Mouse (Mus musculus): ENCODE measurements around the gene Per2. TPM values are rescaled to one million over a fixed set of nuclear protein-coding genes. Genes with fewer than 3 reads are reported as not detected.

Per2 gene
- polyA plus RNA-seq, 1 experiment, result 0.96 TPM

- no peak for TF ChIP-seq USF1 (IDR thresholded peaks at IDR 0.05; ENCODE audit: low read depth)
- no peak for TF ChIP-seq CTCF (IDR thresholded peaks at IDR 0.05; ENCODE audit: control insufficient read depth, insufficient read depth, insufficient read length)
- TF ChIP-seq MYOG (IDR thresholded peaks at IDR 0.05; ENCODE audit: control insufficient read depth, extremely low read depth, insufficient read length), result no peak
- TF ChIP-seq FOSL1 (IDR thresholded peaks at IDR 0.05; ENCODE audit: insufficient read depth, low read length, poor library complexity, severe bottlenecking), result no peak
- TF ChIP-seq MYOD1 (IDR thresholded peaks at IDR 0.05; ENCODE audit: control insufficient read depth, insufficient read length, low read depth), result no peak
- no peak for TF ChIP-seq CEBPB (IDR thresholded peaks at IDR 0.05; ENCODE audit: low read depth)
- no peak for TF ChIP-seq MAX (IDR thresholded peaks at IDR 0.05)
- Histone ChIP-seq H3K27me3 (ENCODE audit: control insufficient read depth, insufficient read depth, insufficient read length) (no peaks in the 10 kb centered on the region), H3K4me3 (ENCODE audit: insufficient read depth, poor library complexity, severe bottlenecking) (no peak overlapping the region), H3K36me3 (ENCODE audit: control insufficient read depth, insufficient read depth) (no peaks in the 10 kb centered on the region), H3ac (ENCODE audit: control insufficient read depth, insufficient read length, low read depth) (no peak overlapping the region), H3K79me2 (ENCODE audit: control insufficient read depth, insufficient read depth) (no peaks in the 10 kb centered on the region), H3K79me3 (ENCODE audit: low read depth) (no peaks in the 10 kb centered on the region)
Observed at GRCm38 (mm10) chr1:91465244-91465643, 6.1 kb upstream of the Per2 start.

DNA sequence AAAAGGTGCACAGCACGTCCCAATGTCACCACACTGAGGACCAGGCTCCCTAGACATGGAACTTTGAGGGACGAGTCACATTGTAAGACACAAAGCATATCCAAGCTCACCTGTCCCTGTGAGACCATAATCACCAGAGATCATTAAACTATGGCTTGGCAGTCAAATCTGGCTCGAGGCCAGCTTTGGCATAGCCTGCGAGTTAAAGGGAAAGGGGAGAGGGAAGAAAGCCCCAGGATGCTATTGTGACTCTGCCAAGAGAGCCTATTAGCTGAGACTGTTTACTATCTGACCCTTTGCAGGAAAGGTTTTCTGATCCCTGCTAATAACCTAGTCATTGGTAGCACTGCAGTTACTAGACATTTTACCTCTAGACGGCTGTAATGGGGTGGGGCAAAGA, 5.3 kb upstream of the Per2 start:
- no peaks in the 10 kb centered on the region for H3K79me2 ChIP-seq (ENCODE audit: control insufficient read depth, insufficient read depth)
- H3K27me3 ChIP-seq (ENCODE audit: control insufficient read depth, insufficient read depth, insufficient read length), result no peaks in the 10 kb centered on the region
- no peaks in the 10 kb centered on the region for H3K79me3 ChIP-seq (ENCODE audit: low read depth)
- TF ChIP-seq MYOG (IDR thresholded peaks at IDR 0.05; ENCODE audit: control insufficient read depth, extremely low read depth, insufficient read length) (no peak), MYOD1 (IDR thresholded peaks at IDR 0.05; ENCODE audit: control insufficient read depth, insufficient read length, low read depth) (no peak), CEBPB (IDR thresholded peaks at IDR 0.05; ENCODE audit: low read depth) (no peak), CTCF (IDR thresholded peaks at IDR 0.05; ENCODE audit: control insufficient read depth, insufficient read depth, insufficient read length) (no peak)
- H3K4me3 ChIP-seq (ENCODE audit: insufficient read depth, poor library complexity, severe bottlenecking), result no peak overlapping the region
- no peaks in the 10 kb centered on the region for H3K36me3 ChIP-seq (ENCODE audit: control insufficient read depth, insufficient read depth)
- no peak overlapping the region for H3ac ChIP-seq (ENCODE audit: control insufficient read depth, insufficient read length, low read depth)

DNA sequence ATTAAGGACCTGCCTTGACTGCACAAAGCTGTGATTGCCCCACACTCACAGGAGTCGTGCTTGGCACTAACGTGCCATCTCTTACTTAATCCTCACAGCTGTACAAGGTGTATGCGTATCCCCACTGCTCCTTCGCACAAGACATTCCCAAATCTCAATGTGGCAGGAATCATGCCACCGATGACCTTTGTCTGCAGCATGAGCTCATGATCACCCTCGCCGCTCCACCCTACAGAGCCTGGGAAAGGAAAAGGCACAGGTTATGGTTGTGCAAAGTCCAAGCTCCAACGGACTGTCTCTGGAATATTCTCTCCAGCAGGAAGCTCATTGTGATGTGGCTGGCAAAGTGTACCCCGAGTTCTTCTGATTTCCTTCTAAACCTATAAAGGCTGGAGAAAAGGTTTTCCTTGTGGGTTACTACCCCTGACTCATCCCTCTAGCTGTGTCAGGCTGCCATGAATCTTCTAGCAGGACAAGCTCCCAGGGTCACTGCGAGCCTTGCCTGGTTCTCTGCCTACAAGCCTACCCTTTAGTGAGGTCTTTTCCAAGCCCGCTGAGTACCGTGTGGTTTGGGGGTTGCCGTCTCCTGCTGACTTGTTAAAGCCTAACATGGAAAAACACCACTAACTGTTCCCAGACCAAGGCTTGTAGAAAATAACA, 4.3 kb upstream of the Per2 start:
- Histone ChIP-seq H3ac (ENCODE audit: control insufficient read depth, insufficient read length, low read depth) (no peak overlapping the region), H3K79me3 (ENCODE audit: low read depth) (no peaks in the 10 kb centered on the region), H3K79me2 (ENCODE audit: control insufficient read depth, insufficient read depth) (no peaks in the 10 kb centered on the region), H3K27me3 (ENCODE audit: control insufficient read depth, insufficient read depth, insufficient read length) (no peaks in the 10 kb centered on the region), H3K36me3 (ENCODE audit: control insufficient read depth, insufficient read depth) (no peaks in the 10 kb centered on the region), H3K4me3 (ENCODE audit: insufficient read depth, poor library complexity, severe bottlenecking) (no peak overlapping the region)
- no peak for TF ChIP-seq USF1 (IDR thresholded peaks at IDR 0.05; ENCODE audit: low read depth)
- no peak for TF ChIP-seq CTCF (IDR thresholded peaks at IDR 0.05; ENCODE audit: control insufficient read depth, insufficient read depth, insufficient read length)
- TF ChIP-seq MAX (IDR thresholded peaks at IDR 0.05), result no peak

DNA sequence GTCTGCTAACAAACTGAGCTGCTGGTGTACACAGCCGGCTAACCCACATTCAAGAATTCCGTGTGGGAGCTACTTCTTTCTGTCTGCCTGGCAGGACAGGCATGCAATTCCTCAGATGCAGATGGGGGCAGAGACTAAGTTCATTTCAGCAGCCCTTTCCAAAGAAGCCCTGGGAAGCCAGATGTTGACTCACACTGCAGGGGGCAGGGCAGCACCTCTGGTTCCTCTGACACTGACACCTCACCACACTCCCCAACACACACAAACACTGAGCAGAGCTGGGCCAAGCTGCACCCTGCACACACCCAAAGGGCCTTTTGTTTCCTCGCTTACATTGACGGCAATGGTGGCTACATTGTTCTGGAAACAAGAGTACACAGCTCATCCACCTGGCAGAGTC, 1.4 kb upstream of the Per2 start:
- Histone ChIP-seq H3K79me2 (ENCODE audit: control insufficient read depth, insufficient read depth) (no peaks in the 10 kb centered on the region), H3ac (ENCODE audit: control insufficient read depth, insufficient read length, low read depth) (no peak overlapping the region), H3K79me3 (ENCODE audit: low read depth) (no peaks in the 10 kb centered on the region), H3K36me3 (ENCODE audit: control insufficient read depth, insufficient read depth) (no peaks in the 10 kb centered on the region), H3K27me3 (ENCODE audit: control insufficient read depth, insufficient read depth, insufficient read length) (no peaks in the 10 kb centered on the region), H3K4me3 (ENCODE audit: insufficient read depth, poor library complexity, severe bottlenecking) (no peak overlapping the region)
- TF ChIP-seq MYOD1 (IDR thresholded peaks at IDR 0.05; ENCODE audit: control insufficient read depth, insufficient read length, low read depth) (no peak), CTCF (IDR thresholded peaks at IDR 0.05; ENCODE audit: control insufficient read depth, insufficient read depth, insufficient read length) (no peak), CEBPB (IDR thresholded peaks at IDR 0.05; ENCODE audit: low read depth) (no peak), USF1 (IDR thresholded peaks at IDR 0.05; ENCODE audit: low read depth) (no peak), FOSL1 (IDR thresholded peaks at IDR 0.05; ENCODE audit: insufficient read depth, low read length, poor library complexity, severe bottlenecking) (no peak), MYOG (IDR thresholded peaks at IDR 0.05; ENCODE audit: control insufficient read depth, extremely low read depth, insufficient read length) (no peak), MAX (IDR thresholded peaks at IDR 0.05) (no peak)

DNA sequence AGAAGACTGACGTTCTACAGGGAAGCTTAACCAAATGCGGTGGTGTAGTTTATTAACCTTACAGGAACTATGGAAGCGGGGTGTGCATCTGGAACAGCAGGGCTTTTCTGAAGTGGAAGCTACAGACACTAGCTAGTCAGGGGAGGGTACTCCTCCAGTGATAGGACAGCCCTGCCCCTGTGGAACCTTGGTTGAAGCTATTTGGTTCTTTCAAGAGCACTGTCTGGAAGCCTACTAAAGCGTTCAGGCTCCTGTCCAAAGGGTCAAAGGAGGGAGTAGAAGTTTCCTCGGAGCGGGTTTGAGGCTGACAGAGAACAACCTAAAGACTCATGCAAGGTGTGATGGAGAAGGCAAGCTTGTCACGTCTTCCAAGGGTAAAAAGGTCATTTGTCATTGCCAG, 945 bp upstream of the Per2 start:
- Histone ChIP-seq H3K79me3 (ENCODE audit: low read depth) (peaks cover under 1% of the 10 kb centered on the region), H3K4me3 (ENCODE audit: insufficient read depth, poor library complexity, severe bottlenecking) (peak overlapping the region; percentile 16), H3K36me3 (ENCODE audit: control insufficient read depth, insufficient read depth) (no peaks in the 10 kb centered on the region), H3ac (ENCODE audit: control insufficient read depth, insufficient read length, low read depth) (no peak overlapping the region), H3K27me3 (ENCODE audit: control insufficient read depth, insufficient read depth, insufficient read length) (no peaks in the 10 kb centered on the region), H3K79me2 (ENCODE audit: control insufficient read depth, insufficient read depth) (no peaks in the 10 kb centered on the region)
- no peak for TF ChIP-seq MAX (IDR thresholded peaks at IDR 0.05)
- TF ChIP-seq CEBPB (IDR thresholded peaks at IDR 0.05; ENCODE audit: low read depth), result no peak
- TF ChIP-seq FOSL1 (IDR thresholded peaks at IDR 0.05; ENCODE audit: insufficient read depth, low read length, poor library complexity, severe bottlenecking), result no peak
- TF ChIP-seq MYOD1 (IDR thresholded peaks at IDR 0.05; ENCODE audit: control insufficient read depth, insufficient read length, low read depth), result no peak
- TF ChIP-seq CTCF (IDR thresholded peaks at IDR 0.05; ENCODE audit: control insufficient read depth, insufficient read depth, insufficient read length), result no peak
- TF ChIP-seq USF1 (IDR thresholded peaks at IDR 0.05; ENCODE audit: low read depth), result no peak
- TF ChIP-seq MYOG (IDR thresholded peaks at IDR 0.05; ENCODE audit: control insufficient read depth, extremely low read depth, insufficient read length), result no peak

- Histone ChIP-seq H3K79me3 (ENCODE audit: low read depth) (peaks cover 2% of the 10 kb centered on the region), H3ac (ENCODE audit: control insufficient read depth, insufficient read length, low read depth) (peak overlapping the region; percentile 58), H3K27me3 (ENCODE audit: control insufficient read depth, insufficient read depth, insufficient read length) (no peaks in the 10 kb centered on the region), H3K4me3 (ENCODE audit: insufficient read depth, poor library complexity, severe bottlenecking) (peak overlapping the region; percentile 44), H3K36me3 (ENCODE audit: control insufficient read depth, insufficient read depth) (no peaks in the 10 kb centered on the region), H3K79me2 (ENCODE audit: control insufficient read depth, insufficient read depth) (no peaks in the 10 kb centered on the region)
- no peak for TF ChIP-seq FOSL1 (IDR thresholded peaks at IDR 0.05; ENCODE audit: insufficient read depth, low read length, poor library complexity, severe bottlenecking)
- TF ChIP-seq USF1 (IDR thresholded peaks at IDR 0.05; ENCODE audit: low read depth), result no peak
- no peak for TF ChIP-seq CEBPB (IDR thresholded peaks at IDR 0.05; ENCODE audit: low read depth)
- TF ChIP-seq MYOG (IDR thresholded peaks at IDR 0.05; ENCODE audit: control insufficient read depth, extremely low read depth, insufficient read length), result no peak
- TF ChIP-seq MAX (IDR thresholded peaks at IDR 0.05), result no peak
- no peak for TF ChIP-seq CTCF (IDR thresholded peaks at IDR 0.05; ENCODE audit: control insufficient read depth, insufficient read depth, insufficient read length)
- TF ChIP-seq MYOD1 (IDR thresholded peaks at IDR 0.05; ENCODE audit: control insufficient read depth, insufficient read length, low read depth), result no peak
Observed at GRCm38 (mm10) chr1:91458223-91458861, 782 bp downstream of the Per2 start.
